Comparison of ENCODE assay signal across 46 mouse cellular contexts in the genomic region with DNA sequence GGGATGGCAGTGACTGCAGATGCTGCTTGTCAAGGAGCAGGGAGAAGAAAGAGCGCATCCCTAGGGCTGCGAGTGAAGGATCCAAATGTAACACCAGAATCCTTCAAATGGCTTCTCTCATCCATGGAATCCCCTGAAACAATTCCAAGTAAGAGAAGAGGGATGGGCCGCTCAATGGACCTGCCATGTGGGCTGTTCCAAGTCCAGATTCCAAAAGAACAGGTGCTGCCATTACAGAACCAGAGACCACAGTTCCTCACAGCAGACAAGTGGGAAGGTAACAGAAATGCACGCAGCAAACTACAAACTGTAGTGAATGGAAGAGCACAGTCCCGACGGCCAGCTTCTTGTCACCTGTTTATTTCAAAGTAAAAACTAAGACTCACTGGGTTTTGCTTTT. TPM values are rescaled to one million over a fixed set of nuclear protein-coding genes. Genes with fewer than 3 reads are reported as not detected.
"Had no signal": no experiment of that assay in that cellular context is flagged by ENCODE, and none has a peak within 500 bp of the region (broad histone marks: within the 10 kb centered on the region; RNA-seq: fewer than 3 reads in every experiment).

No protein-coding gene starts in this region.

- H3K9me3 ChIP-seq: limb, embryonic 10.5 days; limb, embryonic 12.5 days; limb, embryonic 13.5 days; limb, embryonic 15.5 days; liver, embryonic 12.5 days; liver, embryonic 13.5 days; liver, embryonic 15.5 days; lung, embryonic 15.5 days; megakaryocyte, embryonic 14.5 days; midbrain, embryonic 10.5 days; midbrain, embryonic 12.5 days; midbrain, embryonic 13.5 days; midbrain, embryonic 15.5 days had no signal

- H3K9ac ChIP-seq: limb, embryonic 12.5 days; limb, embryonic 13.5 days; limb, embryonic 15.5 days; liver, embryonic 12.5 days; liver, embryonic 13.5 days; liver, embryonic 14.5 days; liver, embryonic 15.5 days; liver, postnatal 0 days; lung, embryonic 14.5 days; lung, embryonic 15.5 days; midbrain, embryonic 12.5 days; midbrain, embryonic 13.5 days; midbrain, embryonic 15.5 days had no signal

- H3K36me3 ChIP-seq: midbrain, embryonic 15.5 days had no signal

- H3K4me2 ChIP-seq: limb, embryonic 12.5 days; limb, embryonic 13.5 days; limb, embryonic 15.5 days; liver, embryonic 11.5 days; liver, embryonic 12.5 days; liver, embryonic 13.5 days; liver, embryonic 15.5 days; lung, embryonic 14.5 days; lung, embryonic 15.5 days; midbrain, embryonic 11.5 days; midbrain, embryonic 12.5 days; midbrain, embryonic 13.5 days; midbrain, embryonic 15.5 days had no signal

- H3K4me3 ChIP-seq: limb, embryonic 10.5 days; limb, embryonic 12.5 days; limb, embryonic 13.5 days; limb, embryonic 15.5 days; liver, embryonic 12.5 days; liver, embryonic 13.5 days; liver, embryonic 15.5 days; lung, embryonic 15.5 days; megakaryocyte, embryonic 14.5 days; midbrain, embryonic 10.5 days; midbrain, embryonic 12.5 days; midbrain, embryonic 13.5 days; midbrain, embryonic 15.5 days; myocyte had no signal

- DNase-seq: left cerebral cortex, postnatal 4 days; liver; liver, embryonic 13.5 days; liver, postnatal 0 days; lung, adult 18-20 months; lung, adult 2 months; lung, embryonic 14.5 days; lung, postnatal 10 days; lung, postnatal 14 days; lung, postnatal 36 days; lung, postnatal 4 days; midbrain, embryonic 14.5 days had no signal

- H3K27me3 ChIP-seq: limb, embryonic 12.5 days; limb, embryonic 13.5 days; limb, embryonic 15.5 days; liver, embryonic 12.5 days; liver, embryonic 13.5 days; liver, embryonic 15.5 days; lung, embryonic 15.5 days; megakaryocyte, embryonic 14.5 days; midbrain, embryonic 12.5 days; midbrain, embryonic 13.5 days; midbrain, embryonic 15.5 days had no signal

- ATAC-seq: liver, embryonic 12.5 days; liver, postnatal 0 days; lung, postnatal 0 days; midbrain, embryonic 13.5 days; midbrain, embryonic 15.5 days; midbrain, embryonic 16.5 days had no signal

- H3K27ac ChIP-seq: limb, embryonic 10.5 days; limb, embryonic 12.5 days; limb, embryonic 13.5 days; limb, embryonic 15.5 days; liver, embryonic 12.5 days; liver, embryonic 13.5 days; liver, embryonic 14.5 days; liver, embryonic 15.5 days; lung, embryonic 15.5 days; macrophage; midbrain, embryonic 10.5 days; midbrain, embryonic 12.5 days; midbrain, embryonic 13.5 days; midbrain, embryonic 15.5 days had no signal

- H3K4me1 ChIP-seq: limb, embryonic 10.5 days; limb, embryonic 12.5 days; limb, embryonic 13.5 days; limb, embryonic 15.5 days; liver, embryonic 12.5 days; liver, embryonic 13.5 days; liver, embryonic 15.5 days; lung, embryonic 15.5 days; midbrain, embryonic 10.5 days; midbrain, embryonic 13.5 days; midbrain, embryonic 15.5 days had no signal

RNA-seq across cellular contexts. Expression of gene Gm17304, which starts 11.5 kb away (rescaled TPM):
- total RNA-seq: left cerebral cortex, postnatal 10 days; left cerebral cortex, postnatal 14 days; left cerebral cortex, postnatal 25 days; left cerebral cortex, postnatal 36 days; left cerebral cortex, postnatal 4 days; liver, adult 2 months; megakaryocyte progenitor cell, adult 5-6 weeks; megakaryocyte, adult 5-6 weeks; megakaryocyte-erythroid progenitor cell, adult 5-6 weeks; midbrain, postnatal 0 days; monocyte, adult 5-6 weeks had no signal
- polyA plus RNA-seq: limb, embryonic 10.5 days; limb, embryonic 11.5 days; limb, embryonic 12.5 days; limb, embryonic 13.5 days; limb, embryonic 14.5 days; limb, embryonic 15.5 days; liver, adult 2 months; liver, embryonic 11.5 days; liver, embryonic 12.5 days; liver, embryonic 13.5 days; liver, embryonic 14.5 days; liver, embryonic 15.5 days; liver, embryonic 16.5 days; liver, postnatal 0 days; lung, adult 2 months; lung, embryonic 14.5 days; lung, embryonic 15.5 days; lung, embryonic 16.5 days; lung, postnatal 0 days; macrophage; midbrain, embryonic 10.5 days; midbrain, embryonic 11.5 days; midbrain, embryonic 12.5 days; midbrain, embryonic 13.5 days; midbrain, embryonic 14.5 days; midbrain, embryonic 15.5 days; midbrain, embryonic 16.5 days; midbrain, postnatal 0 days; myocyte; neural tube, embryonic 11.5 days had no signal
